Mouse (Mus musculus): ENCODE data around the gene Itm2b.

DNA sequence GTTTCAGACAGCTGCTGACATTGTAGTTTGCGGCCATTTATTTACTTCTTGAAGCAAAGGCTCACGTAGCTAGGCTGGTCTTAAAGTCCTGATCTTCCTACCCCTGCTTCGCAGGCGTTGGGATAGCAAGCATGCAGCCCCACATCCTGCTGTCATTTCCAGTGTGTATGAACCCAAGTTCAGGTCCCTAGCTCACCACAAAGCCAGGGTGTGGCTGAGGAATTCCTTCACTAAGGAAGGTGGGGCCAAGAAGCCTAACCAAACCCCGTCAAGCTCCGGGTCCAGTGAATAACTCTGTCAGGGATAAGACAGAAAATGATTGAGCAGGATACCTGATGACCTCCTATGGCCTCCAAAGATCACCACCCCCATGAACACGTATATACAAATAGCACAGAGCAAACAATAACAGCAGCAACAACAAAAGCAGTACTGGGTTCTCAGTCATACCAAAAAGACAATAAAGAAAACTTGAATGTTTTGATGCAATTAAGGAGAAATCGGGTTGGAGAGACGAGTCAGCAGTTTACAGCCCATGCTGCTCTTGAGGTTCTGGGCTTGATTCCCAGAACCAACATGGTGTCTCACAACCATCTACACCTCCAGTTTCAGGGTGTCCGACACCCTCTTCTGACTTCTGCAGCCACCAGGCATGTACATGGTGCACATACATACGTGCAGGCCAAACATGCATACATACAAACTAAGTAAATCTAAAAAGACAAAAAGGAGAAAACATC, 17.4 kb upstream of the Itm2b start:
- no peak for TF ChIP-seq CTCF (IDR thresholded peaks at IDR 0.05; ENCODE audit: control insufficient read depth, insufficient read depth, insufficient read length)
- no peak for TF ChIP-seq FOSL1 (IDR thresholded peaks at IDR 0.05; ENCODE audit: insufficient read depth, low read length, poor library complexity, severe bottlenecking)
- no peak for TF ChIP-seq MAX (IDR thresholded peaks at IDR 0.05)
- TF ChIP-seq USF1 (IDR thresholded peaks at IDR 0.05; ENCODE audit: low read depth), result no peak

All from C2C12 (cell line).